Mouse (Mus musculus): Measurements from ENCODE around the gene Rita1.

Gene Rita1

GRCm38 (mm10) chr5:120626399-120626798 is 14.0 kb upstream of the Rita1 start:
- DNase-seq: no peak

DNA sequence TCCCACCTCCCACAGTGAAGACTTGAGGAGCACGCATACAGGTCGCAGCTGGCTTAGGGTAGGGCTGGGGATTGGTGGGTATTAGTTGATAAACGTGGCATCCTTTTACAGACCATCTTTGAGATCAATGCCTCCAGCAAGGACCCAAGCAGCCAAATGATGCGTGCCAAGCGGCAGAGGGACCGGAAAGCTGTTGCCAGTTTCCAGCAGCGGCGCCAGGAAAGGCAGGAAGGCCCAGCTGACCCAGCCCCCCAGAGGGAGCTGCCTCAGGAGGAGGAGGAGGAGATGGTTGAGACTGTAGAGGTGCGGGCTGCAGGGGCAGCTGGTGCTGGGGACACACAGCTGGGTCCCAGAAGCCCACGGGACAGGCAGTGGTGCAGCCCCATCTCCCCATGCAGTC is 12.0 kb upstream of the Rita1 start:
- no peak for DNase-seq

DNA sequence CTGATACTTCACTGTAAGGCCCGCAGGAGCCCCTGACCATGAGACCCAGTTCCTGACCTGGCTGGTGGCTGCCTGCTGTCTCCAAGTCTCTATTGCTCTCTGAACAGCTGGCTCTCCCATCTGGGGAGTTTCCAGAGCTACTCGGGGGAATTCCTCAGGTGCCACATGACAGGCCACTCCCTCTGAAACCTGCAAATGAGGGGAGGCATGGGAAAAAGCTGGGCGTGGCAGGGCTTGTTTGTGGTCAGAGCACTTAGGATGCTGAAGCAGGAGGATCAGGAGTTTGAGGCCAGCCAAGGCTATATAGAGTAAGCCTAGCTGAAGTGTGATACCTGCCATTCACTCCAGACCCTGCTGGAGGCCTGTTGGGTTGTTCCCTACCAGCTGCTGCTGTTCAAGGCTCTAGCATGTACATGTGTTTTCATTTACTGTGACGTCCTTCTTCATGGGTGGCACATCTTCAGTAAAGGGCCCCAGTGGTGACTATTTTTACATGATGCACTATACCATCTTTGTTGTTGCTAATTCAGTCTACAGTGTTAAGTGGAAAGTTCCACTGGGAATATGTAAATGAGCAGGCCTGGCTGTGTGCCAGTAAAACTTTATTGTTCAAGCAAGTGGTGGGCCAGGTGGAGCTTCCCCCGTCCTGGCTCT is 9.9 kb upstream of the Rita1 start:
- peak; percentile 19 for DNase-seq

DNA sequence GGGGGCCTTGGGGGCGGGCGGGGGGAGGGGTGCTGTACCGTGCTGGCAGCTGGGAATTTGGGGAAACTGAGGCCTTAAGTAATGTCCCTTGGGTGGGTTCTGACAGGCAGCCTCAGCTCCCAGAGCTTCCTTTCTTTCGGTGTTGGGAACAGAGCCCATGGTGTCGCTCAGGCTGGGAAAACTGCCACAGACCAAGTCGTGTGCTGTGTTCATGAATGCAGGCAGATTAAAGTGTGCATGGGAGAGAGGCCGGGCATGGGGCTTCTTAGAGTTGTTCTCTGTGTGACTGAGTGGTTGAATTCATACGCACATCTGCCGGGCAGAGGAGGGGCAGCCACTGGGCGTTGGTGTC is 9.4 kb upstream of the Rita1 start:
- DNase-seq: peak; percentile 10

DNA sequence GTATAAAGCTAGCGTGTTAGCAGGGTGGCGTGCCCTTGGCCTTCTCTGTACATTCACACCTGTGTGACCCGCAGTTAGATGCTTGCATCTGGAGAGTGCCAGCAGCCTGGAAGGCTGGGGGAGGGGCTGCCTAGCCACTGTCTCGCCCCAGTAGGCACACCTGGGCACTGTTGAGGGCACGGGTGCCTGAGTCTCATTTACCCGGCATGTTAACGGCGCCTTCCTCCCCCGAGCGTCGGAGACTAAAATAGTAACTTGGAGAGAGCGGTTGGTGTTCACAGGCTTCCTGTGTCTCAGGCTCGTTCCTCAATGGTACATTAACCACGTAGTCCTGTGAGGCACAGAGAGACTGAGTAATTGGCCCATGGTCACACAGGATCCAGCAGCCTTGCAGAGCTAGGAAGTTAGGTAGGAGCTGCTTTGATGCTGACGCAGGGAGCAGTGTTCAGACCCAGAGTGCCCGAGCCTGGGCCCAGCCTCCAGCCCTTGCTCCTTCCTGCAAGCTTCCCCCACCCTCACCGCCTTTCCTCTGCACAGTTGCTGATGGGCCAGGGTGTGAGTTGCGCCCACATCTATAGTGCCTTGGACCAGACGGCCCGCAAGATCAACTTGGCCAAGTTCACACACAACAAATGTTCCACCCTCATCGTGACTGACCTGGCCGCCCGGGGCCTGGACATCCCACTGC is 8.8 kb upstream of the Rita1 start:
- DNase-seq: peak; percentile 10

GRCm38 (mm10) chr5:120620375-120621077 is 8.1 kb upstream of the Rita1 start:
- peak; percentile 80 for DNase-seq

DNA sequence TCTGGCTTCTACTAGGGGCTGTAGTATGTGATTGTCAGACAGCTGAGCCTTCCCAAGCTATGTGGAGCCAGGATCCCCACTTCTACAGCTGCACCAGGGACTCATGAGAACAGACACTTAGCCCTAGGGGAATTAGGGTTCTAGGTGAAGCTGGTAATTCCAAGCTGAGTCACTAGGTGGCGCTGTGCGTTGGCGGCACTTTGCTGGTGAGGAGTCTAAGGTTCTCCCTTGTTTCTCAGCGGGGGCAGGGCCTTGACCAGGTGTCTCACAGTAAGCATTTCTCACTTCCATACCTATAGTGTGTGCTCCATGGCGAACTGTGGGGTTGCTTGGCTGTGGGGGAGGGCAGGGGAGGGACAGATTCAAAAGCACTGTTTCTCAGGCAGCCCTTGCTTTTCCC is 6.8 kb upstream of the Rita1 start:
- peak; percentile 69 for DNase-seq

DNA sequence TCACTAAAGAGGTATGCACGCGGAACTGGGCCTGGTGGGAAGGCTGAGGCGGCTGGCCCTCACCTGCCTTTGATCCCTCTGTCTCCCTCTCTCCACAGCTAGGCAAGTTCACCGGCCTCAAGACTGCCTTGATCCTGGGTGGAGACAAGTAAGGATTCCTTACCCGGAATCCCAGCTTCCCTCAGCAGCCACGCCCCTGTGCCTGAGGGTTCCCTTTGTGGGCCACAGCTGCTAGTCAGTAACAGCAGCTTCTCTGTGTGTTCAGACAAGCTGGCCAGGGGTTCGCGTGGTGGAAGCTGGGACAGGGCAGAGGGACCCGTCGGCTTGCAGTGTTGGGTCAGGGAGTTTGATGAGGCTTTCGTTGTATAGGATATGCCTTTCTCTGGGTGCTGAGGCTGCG is 6.4 kb upstream of the Rita1 start:
- DNase-seq: peak; percentile 20

- peak; percentile 72 for DNase-seq
These were observed 3.5 kb upstream of the Rita1 start for GRCm38 (mm10) chr5:120615903-120616302.

DNA sequence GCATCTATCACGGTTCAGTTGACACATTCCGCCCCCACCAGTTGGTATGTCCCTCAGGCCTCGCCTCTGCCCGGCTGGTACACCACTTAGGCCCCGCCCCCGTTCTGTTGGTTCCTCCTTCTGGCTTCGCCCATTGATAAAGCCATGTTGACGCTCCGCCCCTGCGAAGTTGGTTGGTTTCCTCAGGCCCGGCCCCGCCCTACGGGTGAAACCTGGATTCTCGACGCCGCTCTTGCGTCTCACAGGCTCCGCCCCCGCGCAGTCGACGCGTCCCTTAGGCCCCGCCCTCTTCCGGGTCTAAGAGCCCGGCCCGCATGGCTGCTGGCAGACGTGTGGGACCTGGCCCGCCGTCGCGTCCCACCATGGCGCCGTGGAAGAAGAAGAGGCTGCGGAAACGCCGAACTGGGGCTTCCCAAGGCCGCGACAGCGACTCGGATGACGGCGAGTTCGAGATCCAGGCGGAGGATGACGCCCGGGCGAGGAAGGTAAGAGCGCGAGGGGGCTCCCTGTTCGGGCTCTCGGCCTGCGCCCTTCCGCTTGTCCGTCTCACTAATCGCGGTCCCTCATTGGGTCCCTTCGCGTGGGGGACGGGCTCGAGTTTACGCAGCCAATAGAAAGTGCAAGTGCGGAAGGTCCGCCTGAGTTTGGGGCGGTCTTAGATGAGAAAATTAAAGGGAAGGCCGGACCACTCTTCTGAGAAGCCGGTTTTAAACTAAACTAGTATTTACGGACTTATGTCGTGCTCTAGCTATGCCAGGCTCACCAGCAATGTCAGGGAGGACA is 624 bp upstream of the Rita1 start:
- peak; percentile 95 for DNase-seq

- no peak for DNase-seq
These were observed 973 bp downstream of the Rita1 start for GRCm38 (mm10) chr5:120611416-120611815.

- DNase-seq: peak; percentile 73
These were observed 1.5 kb downstream of the Rita1 start for GRCm38 (mm10) chr5:120610906-120611305.

DNA sequence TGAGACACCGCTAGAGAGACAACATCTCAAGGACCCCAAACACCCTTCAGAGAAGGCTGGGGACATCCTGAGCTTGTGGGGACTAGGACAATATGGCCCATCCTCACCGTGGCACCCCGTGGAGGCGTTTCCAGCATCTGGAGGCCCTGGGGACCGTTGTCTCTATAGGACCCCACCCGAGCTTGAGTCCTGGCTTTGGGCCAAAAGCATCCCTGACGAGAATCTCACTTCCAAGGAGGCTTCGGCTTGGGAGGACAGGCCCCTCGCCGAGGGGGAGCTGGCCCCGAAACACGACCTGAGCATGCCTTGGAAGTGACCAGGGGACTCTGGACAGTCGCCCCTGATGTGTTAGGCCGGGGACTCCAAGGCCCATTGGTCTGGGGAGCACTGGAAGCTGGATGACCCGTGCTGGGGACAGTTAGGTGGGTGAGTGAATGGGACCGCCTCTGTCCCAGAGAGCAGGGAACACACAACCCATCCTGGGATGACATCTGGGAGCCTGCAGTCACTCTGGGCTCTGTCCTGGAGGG is 3.1 kb downstream of the Rita1 start:
- peak; percentile 63 for DNase-seq

GRCm38 (mm10) chr5:120607335-120607734 is 5.1 kb downstream of the Rita1 start:
- DNase-seq: peak; percentile 36

- DNase-seq: peak; percentile 55
These were observed 5.7 kb downstream of the Rita1 start for GRCm38 (mm10) chr5:120606590-120607200.

GRCm38 (mm10) chr5:120605688-120606087 is 6.7 kb downstream of the Rita1 start:
- peak; percentile 94 for DNase-seq

- peak; percentile 67 for DNase-seq
These were observed 7.1 kb downstream of the Rita1 start for GRCm38 (mm10) chr5:120605241-120605661.

- peak; percentile 92 for DNase-seq
These were observed 7.5 kb downstream of the Rita1 start for GRCm38 (mm10) chr5:120604839-120605238.

- DNase-seq: no peak
These were observed 8.9 kb downstream of the Rita1 start for GRCm38 (mm10) chr5:120603515-120603914.

GRCm38 (mm10) chr5:120602210-120602609 is 10.2 kb downstream of the Rita1 start:
- DNase-seq: peak; percentile 73

GRCm38 (mm10) chr5:120600946-120601668 is 11.3 kb downstream of the Rita1 start:
- no peak for DNase-seq

DNA sequence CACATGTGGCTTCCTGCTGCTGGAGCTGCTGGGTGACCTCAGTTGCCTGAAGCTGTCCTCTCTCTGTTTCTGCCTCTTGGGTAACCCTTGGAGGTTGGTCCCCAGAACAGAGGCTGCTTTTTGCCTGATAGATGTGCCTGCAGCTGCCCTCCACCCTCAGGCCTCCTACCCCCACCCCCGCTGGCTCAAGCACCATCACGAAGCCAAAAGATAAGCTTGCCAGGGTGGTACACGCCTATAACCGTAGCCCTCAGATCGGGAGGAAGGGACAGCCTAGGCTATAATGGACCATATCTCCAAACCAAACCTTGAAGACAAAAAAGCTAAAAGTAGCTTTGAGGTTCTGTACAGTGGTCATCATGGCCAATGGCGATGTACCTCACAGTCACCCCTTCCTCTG is 12.8 kb downstream of the Rita1 start:
- no peak for DNase-seq

Measured in cerebellum, adult 9-10 months (tissue).